Mouse (Mus musculus): ENCODE measurements around the gene Cntnap2. TPM values are rescaled to one million over a fixed set of nuclear protein-coding genes. Genes with fewer than 3 reads are reported as not detected.

Gene Cntnap2
- polyA plus RNA-seq, 1 experiment from 2014 or later, result 2.5 TPM

- no peak overlapping the region for H3K4me2 ChIP-seq
- no peaks in the 10 kb centered on the region for H3K9me3 ChIP-seq (replicated peaks)
- no peaks in the 10 kb centered on the region for H3K27me3 ChIP-seq
- H3K4me3 ChIP-seq (replicated peaks), result no peak overlapping the region
- H3K36me3 ChIP-seq, result no peaks in the 10 kb centered on the region
- no peak for ATAC-seq (replicated peaks; ENCODE audit: low FRiP score)
- H3K4me1 ChIP-seq, result peaks cover 7% of the 10 kb centered on the region; the same call in 1 of the 2 replicates
- WGBS, result 5% methylated on average over 3 of the region's 3 CpGs
- H3K9ac ChIP-seq, result no peak overlapping the region
- no peak overlapping the region for H3K27ac ChIP-seq
These were observed 2197.9 kb downstream of the Cntnap2 start for GRCm38 (mm10) chr6:47256918-47257506.

- no peaks in the 10 kb centered on the region for H3K27me3 ChIP-seq
- no peak overlapping the region for H3K4me2 ChIP-seq
- no peak overlapping the region for H3K27ac ChIP-seq
- no peaks in the 10 kb centered on the region for H3K9me3 ChIP-seq (replicated peaks)
- WGBS, result 21% methylated on average over 3 of the region's 3 CpGs
- H3K4me3 ChIP-seq (replicated peaks), result no peak overlapping the region
- H3K36me3 ChIP-seq, result no peaks in the 10 kb centered on the region
- ATAC-seq (replicated peaks; ENCODE audit: low FRiP score), result no peak
- no peak overlapping the region for H3K9ac ChIP-seq
- H3K4me1 ChIP-seq, result peaks cover 7% of the 10 kb centered on the region; the same call in 1 of the 2 replicates
These were observed 2200.5 kb downstream of the Cntnap2 start for GRCm38 (mm10) chr6:47259626-47260114.

GRCm38 (mm10) chr6:47267236-47267635 lies 2208.1 kb downstream of the Cntnap2 start:
- H3K36me3 ChIP-seq, result no peaks in the 10 kb centered on the region
- no peak overlapping the region for H3K27ac ChIP-seq
- ATAC-seq (replicated peaks; ENCODE audit: low FRiP score), result no peak
- no peaks in the 10 kb centered on the region for H3K9me3 ChIP-seq (replicated peaks)
- no peak overlapping the region for H3K9ac ChIP-seq
- H3K4me1 ChIP-seq, result 0 out of 2 replicates have a peak, but pooled peaks cover 4% of the 10 kb centered on the region
- no peak overlapping the region for H3K4me3 ChIP-seq (replicated peaks)
- H3K27me3 ChIP-seq, result no peaks in the 10 kb centered on the region
- 61% methylated on average over 3 of the region's 3 CpGs for WGBS
- no peak overlapping the region for H3K4me2 ChIP-seq

GRCm38 (mm10) chr6:47269455-47269854 lies 2210.3 kb downstream of the Cntnap2 start:
- H3K27ac ChIP-seq, result no peak overlapping the region
- ATAC-seq (replicated peaks; ENCODE audit: low FRiP score), result no peak
- no peaks in the 10 kb centered on the region for H3K9me3 ChIP-seq (replicated peaks)
- no peaks in the 10 kb centered on the region for H3K27me3 ChIP-seq
- WGBS, result 81% methylated on average over 3 of the region's 3 CpGs
- H3K4me3 ChIP-seq (replicated peaks), result no peak overlapping the region
- H3K36me3 ChIP-seq, result no peaks in the 10 kb centered on the region
- no peak overlapping the region for H3K4me2 ChIP-seq
- H3K4me1 ChIP-seq, result 0 out of 2 replicates have a peak, but pooled peaks cover 4% of the 10 kb centered on the region
- H3K9ac ChIP-seq, result no peak overlapping the region

- H3K27ac ChIP-seq, result no peak overlapping the region
- no peaks in the 10 kb centered on the region for H3K9me3 ChIP-seq (replicated peaks)
- no peak overlapping the region for H3K4me3 ChIP-seq (replicated peaks)
- H3K4me2 ChIP-seq, result no peak overlapping the region
- no peak for ATAC-seq (replicated peaks; ENCODE audit: low FRiP score)
- 85% methylated on average over 3 of the region's 3 CpGs for WGBS
- no peaks in the 10 kb centered on the region for H3K36me3 ChIP-seq
- 0 out of 2 replicates have a peak, but pooled peaks cover 4% of the 10 kb centered on the region for H3K4me1 ChIP-seq
- H3K27me3 ChIP-seq, result no peaks in the 10 kb centered on the region
- no peak overlapping the region for H3K9ac ChIP-seq
These were observed 2212.4 kb downstream of the Cntnap2 start for GRCm38 (mm10) chr6:47271576-47271975.

GRCm38 (mm10) chr6:47272606-47273575 lies 2213.7 kb downstream of the Cntnap2 start:
- H3K36me3 ChIP-seq, result no peaks in the 10 kb centered on the region
- WGBS, result 65% methylated on average over 8 of the region's 8 CpGs
- no peak for ATAC-seq (replicated peaks; ENCODE audit: low FRiP score)
- no peaks in the 10 kb centered on the region for H3K27me3 ChIP-seq
- H3K4me3 ChIP-seq (replicated peaks), result no peak overlapping the region
- H3K27ac ChIP-seq, result no peak overlapping the region
- H3K4me2 ChIP-seq, result no peak overlapping the region
- no peaks in the 10 kb centered on the region for H3K9me3 ChIP-seq (replicated peaks)
- H3K4me1 ChIP-seq, result 0 out of 2 replicates have a peak, but pooled peaks cover 4% of the 10 kb centered on the region
- no peak overlapping the region for H3K9ac ChIP-seq

GRCm38 (mm10) chr6:47275065-47275464 lies 2215.9 kb downstream of the Cntnap2 start:
- H3K27ac ChIP-seq, result no peak overlapping the region
- WGBS, result 78% methylated on average over 2 of the region's 2 CpGs
- 0 out of 2 replicates have a peak, but pooled peaks cover under 1% of the 10 kb centered on the region for H3K4me1 ChIP-seq
- H3K9me3 ChIP-seq (replicated peaks), result no peaks in the 10 kb centered on the region
- H3K27me3 ChIP-seq, result no peaks in the 10 kb centered on the region
- H3K9ac ChIP-seq, result no peak overlapping the region
- H3K4me2 ChIP-seq, result no peak overlapping the region
- H3K4me3 ChIP-seq (replicated peaks), result no peak overlapping the region
- no peak for ATAC-seq (replicated peaks; ENCODE audit: low FRiP score)
- H3K36me3 ChIP-seq, result no peaks in the 10 kb centered on the region

- no peak overlapping the region for H3K9ac ChIP-seq
- H3K27me3 ChIP-seq, result no peaks in the 10 kb centered on the region
- WGBS, result 66% methylated on average over 1 of the region's 1 CpGs
- H3K4me3 ChIP-seq (replicated peaks), result no peak overlapping the region
- no peaks in the 10 kb centered on the region for H3K36me3 ChIP-seq
- H3K9me3 ChIP-seq (replicated peaks), result no peaks in the 10 kb centered on the region
- H3K27ac ChIP-seq, result no peak overlapping the region
- no peak overlapping the region for H3K4me2 ChIP-seq
- no peak for ATAC-seq (replicated peaks; ENCODE audit: low FRiP score)
- H3K4me1 ChIP-seq, result no peaks in the 10 kb centered on the region
These were observed 2220.0 kb downstream of the Cntnap2 start for GRCm38 (mm10) chr6:47279183-47279582.

GRCm38 (mm10) chr6:47281584-47281983 lies 2222.4 kb downstream of the Cntnap2 start:
- H3K9ac ChIP-seq, result no peak overlapping the region
- no peak overlapping the region for H3K27ac ChIP-seq
- no peak for ATAC-seq (replicated peaks; ENCODE audit: low FRiP score)
- no peaks in the 10 kb centered on the region for H3K27me3 ChIP-seq
- no peaks in the 10 kb centered on the region for H3K9me3 ChIP-seq (replicated peaks)
- 0 out of 2 replicates have a peak, but pooled peaks cover 2% of the 10 kb centered on the region for H3K4me1 ChIP-seq
- no peak overlapping the region for H3K4me2 ChIP-seq
- H3K36me3 ChIP-seq, result no peaks in the 10 kb centered on the region
- H3K4me3 ChIP-seq (replicated peaks), result no peak overlapping the region

- no peak overlapping the region for H3K4me2 ChIP-seq
- 0 out of 2 replicates have a peak, but pooled peaks cover 2% of the 10 kb centered on the region for H3K4me1 ChIP-seq
- no peaks in the 10 kb centered on the region for H3K27me3 ChIP-seq
- H3K9ac ChIP-seq, result no peak overlapping the region
- no peak for ATAC-seq (replicated peaks; ENCODE audit: low FRiP score)
- H3K36me3 ChIP-seq, result no peaks in the 10 kb centered on the region
- H3K9me3 ChIP-seq (replicated peaks), result no peaks in the 10 kb centered on the region
- no peak overlapping the region for H3K27ac ChIP-seq
- no peak overlapping the region for H3K4me3 ChIP-seq (replicated peaks)
- 65% methylated on average over 2 of the region's 2 CpGs for WGBS
These were observed 2225.6 kb downstream of the Cntnap2 start for GRCm38 (mm10) chr6:47284794-47285193.

GRCm38 (mm10) chr6:47285742-47286141 lies 2226.6 kb downstream of the Cntnap2 start:
- Histone ChIP-seq H3K4me2 (no peak overlapping the region), H3K27me3 (no peaks in the 10 kb centered on the region), H3K9ac (no peak overlapping the region), H3K36me3 (no peaks in the 10 kb centered on the region), H3K4me3 (replicated peaks) (no peak overlapping the region), H3K9me3 (replicated peaks) (no peaks in the 10 kb centered on the region), H3K4me1 (0 out of 2 replicates have a peak, but pooled peaks cover 2% of the 10 kb centered on the region), H3K27ac (no peak overlapping the region)
- 0 out of 2 replicates have a peak, but pooled peaks have one; percentile 7 for ATAC-seq (replicated peaks; ENCODE audit: low FRiP score)
- 35% methylated on average over 1 of the region's 1 CpGs for WGBS

Data from kidney, embryonic 15.5 days (tissue).